Mouse (Mus musculus) intestine, postnatal 0 days (tissue): Measurements from ENCODE around the gene Sarm1. TPM values are rescaled to one million over a fixed set of nuclear protein-coding genes. Genes with fewer than 3 reads are reported as not detected.
A peak's percentile ranks its signal among the peaks of the same experiment; 100 is the strongest.

Source experiments
- ATAC-seq: fragments of 200-750 bp; cut with Nextera tagmentation; 2 replicates; pipeline ENCODE4 v1.8.0; 2017; ENCODE audit warnings: mild to moderate bottlenecking, moderate TSS enrichment, moderate library complexity
- H3K27ac ChIP-seq: fragments of 300-500 bp; sonication (generic); 2 replicates; pipeline ENCODE4 v1.5.1; 2014; ENCODE audit warnings: mild to moderate bottlenecking, low read depth, low read length, moderate library complexity
- H3K27me3 ChIP-seq: fragments of 300-500 bp; sonication (generic); replicated peaks from 2 replicates; pipeline ENCODE4 v1.6.1; 2014; ENCODE audit warnings: low read length, mixed read lengths; ENCODE audit not compliant: control insufficient read depth, insufficient read depth
- H3K36me3 ChIP-seq: fragments of 300-500 bp; sonication (generic); 2 replicates; pipeline ENCODE4 v1.6.1; 2014; ENCODE audit warnings: mild to moderate bottlenecking, moderate library complexity; ENCODE audit not compliant: control insufficient read depth, insufficient read depth
- H3K4me1 ChIP-seq: fragments of 300-500 bp; sonication (generic); replicated peaks from 2 replicates; pipeline ENCODE4 v1.6.1; 2014; ENCODE audit warnings: antibody characterized with exemption, low read length, mixed read lengths; ENCODE audit not compliant: control insufficient read depth, insufficient read depth
- H3K4me2 ChIP-seq: fragments of 300-500 bp; sonication (generic); replicated peaks from 2 replicates; pipeline ENCODE4 v1.6.1; 2014; ENCODE audit warnings: low read depth, mild to moderate bottlenecking, moderate library complexity
- H3K4me3 ChIP-seq: fragments of 300-500 bp; sonication (generic); 2 replicates; pipeline ENCODE4 v1.5.1; 2014; ENCODE audit warnings: low read depth, low read length
- H3K9ac ChIP-seq: fragments of 300-500 bp; sonication (generic); 2 replicates; pipeline ENCODE4 v1.6.1; 2014; ENCODE audit warnings: mild to moderate bottlenecking, low read depth, low read length
- H3K9me3 ChIP-seq: fragments of 300-500 bp; sonication (generic); 2 replicates; pipeline ENCODE4 v1.6.1; 2016; ENCODE audit warnings: mixed run types; ENCODE audit not compliant: control insufficient read depth
- CTCF ChIP-seq: sonication (generic); IDR thresholded peaks from 2 replicates; pipeline ENCODE4 v1.5.1; 2016; ENCODE audit warnings: low read depth, mild to moderate bottlenecking, control low read depth, antibody characterized with exemption, moderate library complexity
- WGBS: fragments of 180-500 bp; shearing (Covaris S2); extraction: QIAGEN DNeasy Blood & Tissue Kit; methylation state at CpG from one replicate; pipeline ENCODE4 v1.1.7; 2014; 5-methylcytosine and 5-hydroxymethylcytosine counted together
- polyA plus RNA-seq: library from polyadenylated mRNA; unstranded; fragments of >200 nt; fragmentation: Nextera tagmentation; extraction: Ambion mirVana; gene quantifications from 2 replicates; pipeline ENCODE4 v1.2.1, GENCODE M21; 2015

Sarm1 gene
- polyA plus RNA-seq, 1 experiment from 2014 or later: 0.94 TPM

DNA sequence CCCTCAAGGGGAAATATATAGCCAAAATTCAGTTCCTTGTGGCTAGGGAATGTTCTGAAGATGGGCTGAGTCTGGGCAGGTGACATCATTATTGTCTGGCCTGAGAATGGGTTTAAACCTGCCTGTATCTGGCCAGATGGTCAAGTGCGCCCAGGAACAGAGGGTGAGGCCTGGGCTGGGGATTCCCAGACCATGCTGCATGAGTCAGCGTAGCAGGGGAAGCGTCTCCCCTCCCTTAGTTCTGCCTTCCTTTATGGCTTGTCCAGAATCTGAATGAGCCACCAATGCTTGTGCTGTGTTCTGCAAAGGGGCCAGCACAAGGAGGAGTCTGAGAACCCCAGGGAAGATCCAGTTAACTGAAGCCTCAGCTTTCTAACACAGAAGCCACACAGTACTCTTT lies 50.4 kb downstream of the Sarm1 start:
- no peaks in the 10 kb centered on the region for H3K9me3 ChIP-seq
- H3K9ac ChIP-seq: no peak overlapping the region
- H3K36me3 ChIP-seq: no peaks in the 10 kb centered on the region
- no peak overlapping the region for H3K4me3 ChIP-seq
- TF ChIP-seq CTCF: no peak
- no peak for ATAC-seq
- H3K27ac ChIP-seq: no peak overlapping the region
- no peak overlapping the region for H3K4me2 ChIP-seq
- H3K4me1 ChIP-seq: no peaks in the 10 kb centered on the region
- no peaks in the 10 kb centered on the region for H3K27me3 ChIP-seq
- WGBS: 59% methylated on average over 3 of the region's 3 CpGs

DNA sequence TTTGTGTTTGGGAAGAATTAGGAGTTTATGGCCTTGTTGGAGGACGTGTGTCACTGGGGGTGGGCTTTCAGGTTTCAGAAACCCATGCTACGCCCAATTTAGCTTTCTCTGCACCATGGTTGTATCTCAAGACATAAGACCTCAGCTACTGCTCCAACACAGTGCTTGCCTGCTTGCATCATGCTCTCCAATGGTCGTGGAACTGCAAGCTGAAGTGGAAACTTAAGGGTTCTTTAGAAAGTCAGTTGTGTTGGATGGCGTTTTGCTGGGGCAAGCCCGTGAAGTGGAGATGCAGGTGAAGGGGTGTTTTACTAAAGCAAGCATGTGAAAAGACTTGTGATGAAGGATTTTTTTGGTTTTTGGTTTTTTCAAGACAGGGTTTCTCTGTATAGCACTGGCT lies 54.4 kb downstream of the Sarm1 start:
- Histone ChIP-seq H3K36me3 (no peaks in the 10 kb centered on the region), H3K4me2 (no peak overlapping the region), H3K9ac (no peak overlapping the region), H3K4me1 (no peaks in the 10 kb centered on the region), H3K4me3 (no peak overlapping the region), H3K27ac (no peak overlapping the region), H3K27me3 (no peaks in the 10 kb centered on the region), H3K9me3 (no peaks in the 10 kb centered on the region)
- ATAC-seq: no peak
- WGBS: 81% methylated on average over 5 of the region's 5 CpGs
- no peak for TF ChIP-seq CTCF

DNA sequence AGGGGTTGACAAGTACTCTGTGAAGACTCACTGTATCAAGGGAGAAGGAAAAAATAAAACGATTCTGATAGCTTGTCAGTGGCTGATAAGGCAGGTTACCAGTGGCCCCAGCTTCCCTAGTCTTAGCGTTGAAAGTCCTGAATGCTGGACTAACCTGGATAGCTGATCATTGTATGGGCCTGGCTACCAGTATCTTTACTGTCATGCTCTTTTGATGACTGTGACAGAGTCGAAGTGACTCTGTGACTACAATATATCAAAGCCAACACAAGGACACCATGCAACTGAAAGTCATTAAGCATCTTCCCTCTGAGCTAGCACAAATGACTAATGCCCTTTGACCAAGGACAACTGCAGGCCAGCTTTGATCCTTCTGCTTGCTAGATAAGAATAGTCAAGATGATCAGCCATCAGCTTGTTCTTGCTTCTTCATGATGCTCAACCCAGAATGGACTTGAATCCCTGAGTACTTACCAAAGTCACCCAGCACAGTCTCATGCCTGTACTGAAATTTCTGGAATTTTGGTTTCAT lies 59.1 kb downstream of the Sarm1 start:
- H3K4me3 ChIP-seq: no peak overlapping the region
- no peak for TF ChIP-seq CTCF
- H3K4me2 ChIP-seq: no peak overlapping the region
- H3K9me3 ChIP-seq: no peaks in the 10 kb centered on the region
- WGBS: 43% methylated on average over 3 of the region's 3 CpGs
- H3K27me3 ChIP-seq: no peaks in the 10 kb centered on the region
- ATAC-seq: peak; percentile 66
- H3K4me1 ChIP-seq: peaks cover 9% of the 10 kb centered on the region; the same call in 1 of the 2 replicates
- no peaks in the 10 kb centered on the region for H3K36me3 ChIP-seq
- peak overlapping the region; percentile 75; the same call in 1 of the 2 replicates for H3K27ac ChIP-seq
- no peak overlapping the region for H3K9ac ChIP-seq

DNA sequence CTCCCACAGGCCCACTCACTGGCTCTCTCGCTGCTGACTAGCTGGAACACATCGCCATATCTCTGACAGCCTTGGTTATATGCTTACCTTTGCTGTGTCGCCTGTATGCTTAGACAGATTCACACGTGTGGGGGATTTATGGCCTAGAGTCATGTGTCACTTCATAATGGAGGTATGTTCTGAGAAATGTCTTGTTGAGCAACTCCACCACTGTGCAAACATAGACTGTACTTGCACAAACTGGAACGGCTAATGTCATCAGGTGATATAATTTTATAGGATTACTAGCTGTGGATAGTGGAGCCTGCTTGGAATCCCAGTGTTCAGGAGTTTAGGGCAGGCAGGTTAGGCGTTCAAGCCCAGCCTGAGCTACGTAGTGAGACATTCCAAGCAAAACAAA lies 60.4 kb downstream of the Sarm1 start:
- WGBS: 50% methylated on average over 7 of the region's 7 CpGs
- H3K36me3 ChIP-seq: no peaks in the 10 kb centered on the region
- no peaks in the 10 kb centered on the region for H3K27me3 ChIP-seq
- no peak overlapping the region for H3K4me2 ChIP-seq
- H3K9ac ChIP-seq: no peak overlapping the region
- peaks cover 9% of the 10 kb centered on the region; the same call in 1 of the 2 replicates for H3K4me1 ChIP-seq
- ATAC-seq: peak; percentile 77
- no peaks in the 10 kb centered on the region for H3K9me3 ChIP-seq
- H3K27ac ChIP-seq: peak overlapping the region; percentile 76
- no peak for TF ChIP-seq CTCF
- H3K4me3 ChIP-seq: no peak overlapping the region

DNA sequence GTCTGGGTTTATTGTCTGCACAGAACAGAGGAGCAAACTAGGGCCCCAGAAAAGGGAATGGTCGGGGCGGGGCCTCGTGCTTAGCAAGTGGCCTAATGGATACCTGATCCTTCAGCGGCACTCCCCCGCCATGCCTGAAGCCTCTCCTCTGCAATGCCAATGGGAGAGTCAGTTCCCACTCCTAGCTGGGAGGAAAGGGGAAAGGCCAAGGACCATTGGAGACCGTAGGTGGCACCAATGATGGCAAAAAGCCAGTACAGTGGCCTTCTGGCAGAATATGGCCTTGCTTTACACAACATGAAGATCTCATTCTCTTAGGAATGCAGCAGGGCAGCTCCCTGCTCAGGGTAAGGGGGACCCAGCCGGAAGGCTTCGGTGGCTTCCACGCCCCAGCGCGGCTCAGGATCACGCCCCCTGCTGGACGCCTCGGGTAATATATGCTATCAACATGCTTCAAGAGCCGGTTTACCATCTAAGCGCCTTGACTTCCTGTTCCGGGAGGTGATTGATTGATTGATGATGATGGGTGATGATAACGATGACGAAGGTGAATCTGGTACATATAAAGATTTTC lies 61.7 kb downstream of the Sarm1 start:
- H3K4me2 ChIP-seq: peak overlapping the region; percentile 39
- H3K27ac ChIP-seq: peak overlapping the region; percentile 94
- no peaks in the 10 kb centered on the region for H3K27me3 ChIP-seq
- no peaks in the 10 kb centered on the region for H3K9me3 ChIP-seq
- no peaks in the 10 kb centered on the region for H3K36me3 ChIP-seq
- no peak overlapping the region for H3K4me3 ChIP-seq
- peak; percentile 57 for ATAC-seq
- H3K9ac ChIP-seq: 0 out of 2 replicates have a peak overlapping the region, but pooled peaks have one; percentile 5
- H3K4me1 ChIP-seq: peaks cover 9% of the 10 kb centered on the region; the same call in 1 of the 2 replicates
- peak; percentile 86 for TF ChIP-seq CTCF
- 6% methylated on average over 19 of the region's 19 CpGs for WGBS

DNA sequence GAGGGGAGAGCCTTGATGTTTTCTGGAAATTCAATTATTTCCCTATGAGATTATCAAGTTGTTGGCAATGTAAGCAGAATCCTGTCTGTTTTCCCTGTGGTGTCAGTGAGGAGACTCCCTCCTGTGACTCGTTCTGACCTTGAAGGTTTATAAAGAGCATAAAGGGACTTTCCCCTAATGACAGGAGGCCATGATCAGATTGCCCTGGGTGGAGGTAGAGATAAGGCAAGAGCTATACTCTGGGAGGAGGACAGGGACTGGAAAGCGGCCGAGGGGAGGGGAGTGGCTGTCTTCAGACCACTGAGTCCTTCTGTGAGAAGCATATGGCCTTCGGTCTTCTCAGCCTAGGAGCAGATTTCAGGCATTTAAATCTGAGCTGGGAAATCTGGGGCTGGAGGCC lies 63.5 kb downstream of the Sarm1 start:
- no peaks in the 10 kb centered on the region for H3K36me3 ChIP-seq
- no peak for TF ChIP-seq CTCF
- H3K27me3 ChIP-seq: no peaks in the 10 kb centered on the region
- 18% methylated on average over 4 of the region's 4 CpGs for WGBS
- ATAC-seq: no peak
- H3K4me1 ChIP-seq: peaks cover 9% of the 10 kb centered on the region; the same call in 1 of the 2 replicates
- H3K4me3 ChIP-seq: no peak overlapping the region
- H3K4me2 ChIP-seq: no peak overlapping the region
- H3K9ac ChIP-seq: no peak overlapping the region
- peak overlapping the region; percentile 73 for H3K27ac ChIP-seq
- H3K9me3 ChIP-seq: no peaks in the 10 kb centered on the region
